Mouse (Mus musculus): ENCODE measurements around the gene Cxcl16. TPM values are rescaled to one million over a fixed set of nuclear protein-coding genes. Genes with fewer than 3 reads are reported as not detected.

Cxcl16 gene
- polyA plus RNA-seq, 1 experiment from 2014 or later: 0.49 TPM

GRCm38 (mm10) chr11:70472716-70473115 lies 12.9 kb upstream of the Cxcl16 start:
- Histone ChIP-seq H3K4me1 (no peaks in the 10 kb centered on the region), H3K27ac (no peak overlapping the region), H3K27me3 (ENCODE audit: low read depth, poor library complexity, severe bottlenecking) (no peaks in the 10 kb centered on the region), H3K4me3 (no peak overlapping the region), H3K9me3 (replicated peaks) (no peaks in the 10 kb centered on the region), H3K36me3 (no peaks in the 10 kb centered on the region)
- DNase-seq (ENCODE audit: low spot score): no peak

DNA sequence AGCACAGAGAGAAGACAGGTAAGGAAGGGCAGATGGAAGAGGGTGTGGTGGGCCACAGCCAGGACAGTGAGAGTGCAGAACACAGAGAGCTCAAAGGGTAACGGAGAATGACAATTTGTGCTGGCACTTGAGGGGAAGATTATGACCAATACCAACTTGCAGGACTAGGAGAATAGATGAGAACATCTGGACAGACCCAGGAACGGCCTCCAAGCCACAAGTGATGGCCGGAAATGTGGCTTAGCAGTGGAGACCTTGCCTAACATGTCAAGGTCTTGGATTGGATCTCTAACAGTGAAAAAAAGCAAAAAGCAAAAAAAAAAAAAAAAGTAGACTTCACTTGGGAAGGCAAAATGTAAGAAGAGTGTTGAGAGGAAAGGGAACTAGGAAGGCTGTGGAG lies 10.0 kb upstream of the Cxcl16 start:
- H3K4me3 ChIP-seq: no peak overlapping the region
- H3K27me3 ChIP-seq (ENCODE audit: low read depth, poor library complexity, severe bottlenecking): peaks cover 26% of the 10 kb centered on the region
- H3K4me1 ChIP-seq: peaks cover 12% of the 10 kb centered on the region
- H3K9me3 ChIP-seq (replicated peaks): no peaks in the 10 kb centered on the region
- no peak for DNase-seq (ENCODE audit: low spot score)
- no peak overlapping the region for H3K27ac ChIP-seq
- WGBS: 89% methylated on average over 3 of the region's 3 CpGs
- H3K36me3 ChIP-seq: no peaks in the 10 kb centered on the region

DNA sequence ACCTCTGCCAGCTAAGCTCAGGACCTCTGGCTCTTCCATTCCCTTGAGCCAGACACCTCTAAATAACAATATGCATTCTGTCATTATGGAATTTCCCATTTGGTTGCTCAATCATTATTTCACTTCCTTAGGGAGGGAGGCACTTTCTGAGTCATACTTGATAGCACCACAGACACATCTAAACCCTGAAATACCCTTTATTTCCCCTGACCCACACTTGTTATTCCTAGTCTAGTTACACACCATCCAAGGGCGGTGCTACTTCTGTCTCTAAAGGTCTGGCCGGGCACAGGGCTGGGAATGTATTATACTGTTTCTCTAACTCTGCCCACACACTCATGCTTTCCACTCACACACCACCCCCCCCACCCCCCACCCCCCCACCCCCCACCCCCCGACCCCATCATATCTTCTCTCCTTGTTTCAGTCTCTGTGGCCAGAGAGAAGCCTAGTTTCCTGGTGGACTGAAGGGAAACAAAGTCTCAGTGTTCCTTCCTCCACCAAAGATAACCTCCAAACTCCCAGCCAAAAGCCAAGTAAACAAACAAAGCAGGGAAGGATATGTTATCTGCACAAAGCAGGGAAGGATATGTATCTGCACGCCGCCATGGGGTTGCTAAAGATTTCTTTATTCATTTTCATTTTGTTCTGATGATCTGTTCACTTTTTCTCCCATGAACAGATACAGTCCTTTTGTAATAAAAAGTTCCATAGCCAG lies 8.3 kb upstream of the Cxcl16 start:
- Histone ChIP-seq H3K27ac (no peak overlapping the region), H3K4me3 (no peak overlapping the region), H3K9me3 (replicated peaks) (no peaks in the 10 kb centered on the region), H3K4me1 (peaks cover 12% of the 10 kb centered on the region), H3K27me3 (ENCODE audit: low read depth, poor library complexity, severe bottlenecking) (peaks cover 43% of the 10 kb centered on the region), H3K36me3 (no peaks in the 10 kb centered on the region)
- no peak for DNase-seq (ENCODE audit: low spot score)
- WGBS: 83% methylated on average over 5 of the region's 5 CpGs

DNA sequence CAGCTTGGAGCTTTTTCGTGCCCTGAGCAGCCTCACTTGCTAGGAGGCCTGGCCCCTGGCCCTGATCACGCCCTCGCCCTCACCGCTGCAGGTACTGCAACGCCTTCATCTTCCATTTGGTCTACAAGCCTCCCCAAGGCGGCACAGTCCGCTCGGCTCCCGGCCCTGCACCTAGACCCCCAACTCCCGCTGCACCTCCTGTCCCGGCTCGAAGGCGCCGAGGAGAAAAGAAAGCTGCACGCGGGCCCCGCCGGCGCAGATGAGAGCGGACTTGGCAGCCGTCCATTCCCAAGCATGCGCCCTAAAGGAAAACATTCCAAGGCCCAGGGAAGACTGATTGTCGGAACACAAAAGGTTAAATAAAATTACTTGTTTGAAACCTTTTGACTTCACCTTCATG lies 6.0 kb upstream of the Cxcl16 start:
- no peaks in the 10 kb centered on the region for H3K36me3 ChIP-seq
- peaks cover 65% of the 10 kb centered on the region for H3K27me3 ChIP-seq (ENCODE audit: low read depth, poor library complexity, severe bottlenecking)
- peak overlapping the region; percentile 53; the same call in 1 of the 2 replicates for H3K27ac ChIP-seq
- H3K4me1 ChIP-seq: peaks cover 12% of the 10 kb centered on the region
- H3K9me3 ChIP-seq (replicated peaks): no peaks in the 10 kb centered on the region
- H3K4me3 ChIP-seq: peak overlapping the region; percentile 35
- peak; percentile 48 for DNase-seq (ENCODE audit: low spot score)
- 18% methylated on average over 23 of the region's 23 CpGs for WGBS

DNA sequence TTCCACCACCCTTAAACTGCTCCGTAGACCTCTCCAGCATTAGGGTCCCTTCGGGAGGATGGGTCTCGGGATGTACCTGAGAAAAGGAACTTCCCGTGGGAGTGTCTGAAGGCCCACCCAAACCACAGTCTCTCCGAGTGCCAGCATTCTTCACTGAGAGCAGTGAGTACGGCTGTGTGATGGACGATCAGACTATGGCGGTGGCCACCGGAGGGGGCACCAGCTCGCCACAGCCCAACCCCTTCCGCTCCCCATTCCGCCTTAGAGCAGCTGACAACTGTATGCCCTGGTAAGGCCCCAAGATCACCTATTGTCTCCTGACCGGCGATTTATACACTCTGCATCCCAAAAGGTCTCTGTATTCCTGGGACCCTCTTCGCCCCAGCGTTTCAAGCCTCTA lies 5.4 kb upstream of the Cxcl16 start:
- Histone ChIP-seq H3K9me3 (replicated peaks) (no peaks in the 10 kb centered on the region), H3K36me3 (no peaks in the 10 kb centered on the region), H3K4me1 (peaks cover 12% of the 10 kb centered on the region), H3K27me3 (ENCODE audit: low read depth, poor library complexity, severe bottlenecking) (peaks cover 71% of the 10 kb centered on the region), H3K4me3 (0 out of 2 replicates have a peak overlapping the region, but pooled peaks have one; percentile 11), H3K27ac (peak overlapping the region; percentile 53; the same call in 1 of the 2 replicates)
- no peak for DNase-seq (ENCODE audit: low spot score)
- 21% methylated on average over 16 of the region's 16 CpGs for WGBS

GRCm38 (mm10) chr11:70463970-70464369 lies 4.2 kb upstream of the Cxcl16 start:
- WGBS: 80% methylated on average over 5 of the region's 5 CpGs
- H3K27ac ChIP-seq: no peak overlapping the region
- peaks cover 83% of the 10 kb centered on the region for H3K27me3 ChIP-seq (ENCODE audit: low read depth, poor library complexity, severe bottlenecking)
- no peak for DNase-seq (ENCODE audit: low spot score)
- no peaks in the 10 kb centered on the region for H3K36me3 ChIP-seq
- H3K9me3 ChIP-seq (replicated peaks): no peaks in the 10 kb centered on the region
- no peak overlapping the region for H3K4me3 ChIP-seq
- peaks cover 22% of the 10 kb centered on the region for H3K4me1 ChIP-seq

GRCm38 (mm10) chr11:70458688-70459600 lies 840 bp downstream of the Cxcl16 start, which contains the start of gene Zmynd15:
Gene Zmynd15 (plus strand): TSS chr11:70459433.
- Histone ChIP-seq H3K9me3 (replicated peaks) (no peaks in the 10 kb centered on the region), H3K27me3 (ENCODE audit: low read depth, poor library complexity, severe bottlenecking) (peaks cover 63% of the 10 kb centered on the region), H3K4me3 (peak within 1 kb of the TSS; percentile 64), H3K36me3 (peaks cover 8% of the 10 kb centered on the region), H3K4me1 (peaks cover 12% of the 10 kb centered on the region), H3K27ac (peak within 1 kb of the TSS; percentile 61; the same call in 1 of the 2 replicates)
- WGBS: 18% methylated on average over 32 of the region's 32 CpGs
- DNase-seq (ENCODE audit: low spot score): no peak

GRCm38 (mm10) chr11:70453261-70454044 lies 6.3 kb downstream of the Cxcl16 start:
- Histone ChIP-seq H3K4me3 (no peak overlapping the region), H3K27me3 (ENCODE audit: low read depth, poor library complexity, severe bottlenecking) (peaks cover 9% of the 10 kb centered on the region), H3K36me3 (peaks cover 17% of the 10 kb centered on the region), H3K4me1 (peaks cover 21% of the 10 kb centered on the region), H3K9me3 (replicated peaks) (no peaks in the 10 kb centered on the region), H3K27ac (no peak overlapping the region)
- DNase-seq (ENCODE audit: low spot score): no peak
- WGBS: 87% methylated on average over 9 of the region's 9 CpGs

GRCm38 (mm10) chr11:70451797-70452498 lies 7.8 kb downstream of the Cxcl16 start, which contains the start of gene Med11:
Gene Med11 (plus strand): TSS chr11:70451919.
- H3K9me3 ChIP-seq (replicated peaks): no peaks in the 10 kb centered on the region
- peak within 1 kb of the TSS; percentile 82 for H3K4me3 ChIP-seq
- peak; percentile 94 for DNase-seq (ENCODE audit: low spot score)
- peaks cover 21% of the 10 kb centered on the region for H3K4me1 ChIP-seq
- H3K27ac ChIP-seq: peak within 1 kb of the TSS; percentile 96
- H3K27me3 ChIP-seq (ENCODE audit: low read depth, poor library complexity, severe bottlenecking): no peaks in the 10 kb centered on the region
- H3K36me3 ChIP-seq: peaks cover 17% of the 10 kb centered on the region
- WGBS: under 1% methylated on average over 46 of the region's 46 CpGs

GRCm38 (mm10) chr11:70450926-70451325 lies 8.9 kb downstream of the Cxcl16 start:
- H3K36me3 ChIP-seq: peaks cover 17% of the 10 kb centered on the region
- no peaks in the 10 kb centered on the region for H3K9me3 ChIP-seq (replicated peaks)
- WGBS: 86% methylated on average over 2 of the region's 2 CpGs
- DNase-seq (ENCODE audit: low spot score): no peak
- 0 out of 2 replicates have a peak overlapping the region, but pooled peaks have one; percentile 82 for H3K4me3 ChIP-seq
- H3K27me3 ChIP-seq (ENCODE audit: low read depth, poor library complexity, severe bottlenecking): no peaks in the 10 kb centered on the region
- no peak overlapping the region for H3K27ac ChIP-seq
- peaks cover 21% of the 10 kb centered on the region for H3K4me1 ChIP-seq

DNA sequence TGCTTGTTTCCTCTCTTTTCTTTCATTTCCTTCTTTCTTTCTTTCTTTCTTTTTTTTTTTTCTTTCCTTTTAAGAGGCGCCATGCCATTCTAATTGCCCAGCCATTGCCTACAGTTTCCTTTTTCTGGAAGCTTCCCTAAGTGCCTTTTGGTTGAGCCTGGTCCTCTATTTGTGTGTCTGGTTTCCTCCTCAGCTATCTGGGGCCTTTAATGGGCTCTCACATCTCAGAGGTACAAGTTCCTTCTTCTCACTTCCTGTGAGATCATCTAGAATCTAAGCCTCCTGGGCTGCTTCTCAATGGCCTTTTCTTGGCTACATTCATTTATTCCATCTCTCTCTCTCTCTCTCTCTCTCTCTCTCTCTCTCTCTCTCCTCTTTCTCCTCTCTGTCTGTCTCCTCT lies 12.4 kb downstream of the Cxcl16 start:
- no peak for DNase-seq (ENCODE audit: low spot score)
- Histone ChIP-seq H3K9me3 (replicated peaks) (no peaks in the 10 kb centered on the region), H3K36me3 (0 out of 2 replicates have a peak, but pooled peaks cover under 1% of the 10 kb centered on the region), H3K4me3 (no peak overlapping the region), H3K27me3 (ENCODE audit: low read depth, poor library complexity, severe bottlenecking) (no peaks in the 10 kb centered on the region), H3K27ac (no peak overlapping the region), H3K4me1 (peaks cover 11% of the 10 kb centered on the region)
- WGBS: 88% methylated on average over 1 of the region's 1 CpGs

DNA sequence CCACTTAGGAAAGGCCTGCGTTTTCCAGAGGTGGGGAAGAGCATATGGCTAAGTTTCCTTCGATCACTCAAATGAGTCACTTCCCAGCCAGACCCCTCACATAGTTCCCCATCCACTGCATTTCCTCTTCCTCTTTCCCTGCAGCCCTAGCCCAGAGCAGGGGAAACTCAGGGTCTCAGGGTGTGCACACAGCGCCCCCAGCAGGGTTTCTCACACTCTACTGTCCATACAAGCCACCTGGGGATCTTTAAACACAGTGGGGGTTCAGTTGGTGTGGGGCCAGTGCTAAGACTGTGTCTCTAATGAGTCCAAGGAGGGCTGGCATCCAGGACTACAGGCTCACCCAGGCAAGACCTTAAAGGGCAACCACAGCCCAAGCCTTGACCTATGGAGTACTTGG lies 13.0 kb downstream of the Cxcl16 start:
- no peak for DNase-seq (ENCODE audit: low spot score)
- H3K4me3 ChIP-seq: no peak overlapping the region
- H3K27me3 ChIP-seq (ENCODE audit: low read depth, poor library complexity, severe bottlenecking): no peaks in the 10 kb centered on the region
- WGBS: 49% methylated on average over 3 of the region's 3 CpGs
- peaks cover 6% of the 10 kb centered on the region; the same call in 1 of the 2 replicates for H3K4me1 ChIP-seq
- H3K36me3 ChIP-seq: peaks cover 6% of the 10 kb centered on the region
- H3K27ac ChIP-seq: no peak overlapping the region; the same call in 1 of the 2 replicates
- no peaks in the 10 kb centered on the region for H3K9me3 ChIP-seq (replicated peaks)
